Mouse (Mus musculus) thymus, postnatal 4 days (tissue): ENCODE measurements at regions not wholly inside any gene's neighbourhood (a gene's known extent, or its start where the extent isn't known, plus 50 kb on each side); places are given as distances from the start of the nearest gene placed in this dataset.

Experiments
- DNase-seq: peaks from one replicate; pipeline ENCODE4 v3.0.0; 2021

DNA sequence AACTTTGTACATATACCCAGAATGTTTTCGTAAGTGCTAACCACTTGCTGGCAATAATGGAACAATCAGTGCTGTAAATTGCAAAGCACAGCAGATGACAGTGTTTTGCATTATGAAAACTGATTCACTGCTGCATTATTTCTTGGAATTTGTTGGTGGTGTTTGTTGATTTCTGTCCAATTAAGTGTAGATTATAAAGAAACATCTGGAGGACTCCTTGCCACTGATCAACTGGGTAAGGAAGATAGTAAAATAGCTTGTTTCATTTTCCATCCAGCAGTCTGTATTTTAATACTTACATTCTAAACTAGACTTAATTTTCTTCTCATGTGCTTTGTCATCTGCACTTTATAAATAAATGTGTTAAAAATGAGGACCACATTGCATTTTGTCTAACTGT, 436.6 kb upstream of the Cntn6 start:
- DNase-seq, result no peak

DNA sequence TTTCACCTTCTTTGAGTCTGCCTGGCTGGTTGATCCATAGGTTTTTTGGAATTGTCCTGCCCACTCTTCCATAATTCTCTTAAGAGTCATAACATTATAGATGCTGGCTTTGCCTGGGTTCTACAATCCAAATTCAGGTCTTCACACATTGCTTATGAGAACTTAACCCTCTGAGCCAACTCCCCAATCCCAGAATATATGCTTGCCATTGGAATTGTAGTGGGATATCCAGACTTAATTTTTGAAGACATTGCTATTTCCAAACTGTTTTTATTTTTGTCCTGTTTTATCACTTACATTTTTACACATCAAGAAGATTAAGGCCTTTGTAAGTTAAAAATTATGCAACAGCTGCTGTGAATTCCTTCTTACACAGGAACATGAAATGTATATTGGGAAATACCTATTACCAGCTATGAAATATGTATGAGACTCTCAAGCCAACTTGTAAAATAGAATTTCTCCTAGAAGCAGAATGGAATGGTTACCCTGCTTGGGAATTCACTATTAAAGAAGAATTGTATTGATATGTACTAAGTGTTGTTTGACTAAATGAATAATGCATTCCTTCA, 430.8 kb upstream of the Cntn6 start:
- DNase-seq, result no peak

DNA sequence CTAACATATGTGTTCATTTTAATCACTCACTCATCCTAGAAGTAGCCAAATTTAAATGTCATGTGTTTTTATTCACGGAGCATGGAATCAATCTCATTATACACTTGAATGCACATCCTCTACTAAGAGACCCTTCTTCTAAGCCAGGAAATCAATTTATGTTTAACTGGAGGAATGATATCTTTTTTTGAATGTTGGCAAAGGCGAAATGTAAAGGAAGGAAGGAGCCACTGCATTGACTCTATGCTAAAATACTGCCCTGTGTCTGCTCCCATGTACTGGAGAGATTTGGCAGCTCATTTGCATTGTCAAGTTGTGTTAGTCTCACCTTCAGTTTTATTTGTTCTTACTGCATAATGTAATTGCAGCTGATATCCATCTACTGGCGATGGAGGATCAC, 412.0 kb upstream of the Cntn6 start:
- DNase-seq, result no peak

DNA sequence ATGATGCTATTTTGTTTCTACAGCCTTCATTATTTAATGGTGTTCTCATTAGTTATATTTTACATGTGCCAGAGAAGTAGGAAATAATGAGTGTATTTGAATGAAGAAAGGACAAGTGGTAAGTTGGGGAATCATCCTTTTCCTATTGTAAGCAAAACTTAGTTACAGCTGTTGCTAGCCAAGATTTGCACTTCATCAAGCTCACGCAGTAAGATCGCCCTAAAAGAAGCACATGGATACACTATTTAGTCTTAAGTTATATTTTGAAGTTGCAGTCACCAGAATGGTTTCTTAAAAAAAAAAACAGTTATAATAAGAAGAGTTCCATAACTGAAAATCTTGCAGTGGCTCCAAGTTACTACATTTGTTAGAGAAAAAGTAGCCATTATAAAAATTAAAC, 410.3 kb upstream of the Cntn6 start:
- no peak for DNase-seq

DNA sequence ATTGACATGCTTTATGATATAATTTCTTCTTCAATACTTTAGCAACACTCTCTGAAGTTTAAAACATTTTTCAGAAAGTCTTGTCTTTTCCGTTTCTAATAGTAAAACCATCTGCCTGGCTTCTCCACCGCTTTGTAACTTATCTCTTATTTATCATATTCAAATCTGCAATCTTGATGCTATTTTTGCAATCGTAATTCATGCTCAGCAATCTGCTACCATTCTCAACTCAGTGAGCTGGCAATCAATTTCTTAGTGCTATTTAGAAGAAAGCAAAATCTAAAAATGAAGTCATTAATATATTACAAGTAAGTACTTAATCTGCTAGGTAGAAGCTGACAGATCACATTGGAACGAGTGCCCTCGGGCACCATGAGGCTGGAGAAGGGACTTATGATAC, 384.2 kb upstream of the Cntn6 start:
- DNase-seq, result no peak
